Mouse (Mus musculus) left cerebral cortex, postnatal 25 days (tissue): ENCODE measurements around the gene Tmem132b. TPM values are rescaled to one million over a fixed set of nuclear protein-coding genes. Genes with fewer than 3 reads are reported as not detected.

Source experiments
- DNase-seq, 2 experiments: peaks; one replicate each; pipeline ENCODE4 v3.0.0; 2022; ENCODE audit warnings: low spot score in 2 of 2, mixed read lengths in 1 of 2
- intact Hi-C: fragments of 180-260 bp; cut with DNase I; formaldehyde crosslinking; loops from one replicate; pipeline ENCODE4 v1.15.1; 2025
- total RNA-seq, 2 experiments: library from RNA; stranded (reverse); gene quantifications; 2 replicates each; pipeline ENCODE4 v1.2.3; 2021

The Tmem132b gene
- total RNA-seq, 2 experiments from 2014 or later = 125 to 141 TPM

GRCm38 (mm10) chr5:125835890-125836289, 304.3 kb downstream of the Tmem132b start:
- DNase-seq = peak in 1 of 2 experiments; percentile 80
- intact Hi-C loops = loop anchor here (2.0 to 10.0 kb wide), 5 partner anchors 31 to 419 kb away; partner anchors contain the start of gene Tmem132b

GRCm38 (mm10) chr5:125836761-125837160, 305.2 kb downstream of the Tmem132b start:
- intact Hi-C loops = loop anchor here (2.0 to 10.0 kb wide), 5 partner anchors 32 to 418 kb away; partner anchors contain the start of gene Tmem132b
- DNase-seq = peak in 1 of 2 experiments; percentile 75

Other genes with a start within 250 kb of the Tmem132b start
- 10 to 100 TPM; 24.6 to 28.9 TPM for gene Scarb1, start 190.7 kb upstream of the Tmem132b start, total RNA-seq
- gene Gm10382, start 142.5 kb upstream of the Tmem132b start, total RNA-seq = under 1 TPM in 1 of 2 experiments, not detected in 1; 0.46 TPM
- 100 to 1,000 TPM; 810 to 811 TPM for gene Ubc, start 141.6 kb upstream of the Tmem132b start, total RNA-seq
- 10 to 100 TPM; 11.4 to 15.2 TPM for gene Dhx37, start 97.7 kb upstream of the Tmem132b start, total RNA-seq
- 10 to 100 TPM; 92.5 to 95.3 TPM for gene Bri3bp, start 90.2 kb upstream of the Tmem132b start, total RNA-seq
- gene Aacs, start 56.0 kb upstream of the Tmem132b start, total RNA-seq = 10 to 100 TPM; 43.0 to 52.1 TPM